Mouse (Mus musculus): ENCODE data around the gene Sult2b1. TPM values are rescaled to one million over a fixed set of nuclear protein-coding genes. Genes with fewer than 3 reads are reported as not detected.

Sult2b1 gene
- polyA plus RNA-seq (2017; shearing (Covaris generic)), result 2.7 TPM

DNA sequence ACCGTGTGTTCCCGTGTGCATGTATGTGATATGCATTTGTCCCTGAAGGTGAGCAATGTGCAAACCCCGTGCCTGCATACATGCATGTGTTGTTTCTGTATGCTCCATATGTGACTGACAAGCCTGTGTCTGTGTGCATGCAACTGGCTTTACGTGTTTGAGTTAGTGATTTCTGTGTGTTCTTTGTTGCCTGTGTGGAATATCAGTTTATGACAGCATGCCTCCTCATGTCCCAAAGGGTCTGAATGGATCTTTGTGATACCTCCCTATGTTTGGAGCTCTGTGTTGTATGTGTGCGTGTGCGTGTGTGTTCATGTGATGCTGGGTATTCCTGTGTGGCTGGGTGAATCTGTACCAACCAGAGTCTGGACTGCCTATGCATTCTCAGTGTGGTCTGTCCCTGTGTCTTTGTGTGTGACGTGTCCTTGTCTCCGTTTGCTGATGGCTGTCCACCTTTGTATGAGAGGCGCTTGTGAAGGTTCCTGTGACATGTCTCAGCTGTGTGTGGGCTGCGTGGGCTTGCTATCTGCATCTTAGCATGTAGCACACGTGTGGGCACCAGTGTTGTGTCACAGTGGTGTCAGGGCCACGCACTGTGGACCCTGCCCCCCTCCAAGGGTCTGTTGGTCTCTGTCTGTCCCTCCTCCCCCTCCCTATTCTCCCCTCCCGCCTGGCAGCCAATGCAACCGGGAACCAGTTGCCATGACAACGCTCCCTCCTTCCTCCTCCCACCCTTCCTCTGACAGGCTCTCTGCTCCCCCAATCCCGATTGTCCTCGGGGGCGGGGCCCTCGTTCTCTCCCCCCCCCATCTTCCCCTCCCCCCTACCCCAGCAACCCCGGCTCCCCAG is at the start of gene Sult2b1:
TSS of gene Sult2b1 (minus strand) at position 146 of the 849 bp plus-strand sequence.

DNA sequence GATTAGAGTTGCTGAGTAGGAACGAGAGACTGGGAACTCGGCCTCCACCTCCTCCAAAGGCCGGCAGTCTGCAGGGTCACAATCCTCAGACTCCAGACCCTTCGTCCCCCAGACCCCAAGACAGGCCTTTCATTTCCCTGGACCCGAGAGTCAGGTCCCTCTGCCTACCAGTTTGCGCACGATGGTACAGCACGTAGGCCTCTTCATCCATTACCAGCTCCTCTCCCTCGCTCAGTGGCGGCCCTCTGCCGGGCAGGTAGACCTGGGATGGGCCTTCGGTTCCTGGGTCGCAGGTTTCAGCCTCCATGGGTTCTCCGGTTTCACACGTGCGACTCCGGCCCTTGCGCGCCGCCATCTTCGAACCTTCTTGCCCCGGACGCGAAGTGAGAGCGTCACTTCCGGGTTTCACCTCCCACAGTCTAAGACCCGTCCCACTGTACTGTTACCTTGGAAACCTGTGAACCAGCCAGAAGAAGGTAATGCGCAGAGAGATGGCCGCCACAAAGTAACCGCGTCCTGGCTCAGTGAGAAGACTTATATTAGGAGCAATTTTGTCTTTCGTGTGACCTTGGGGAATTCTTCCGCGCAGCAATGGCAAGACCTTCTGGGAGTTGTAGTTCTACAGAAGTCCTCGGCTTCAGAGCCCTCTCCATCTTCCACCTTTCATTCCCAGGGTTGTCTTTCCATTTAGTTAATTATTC is 46.1 kb upstream of the Sult2b1 start, which contains the start of gene Grwd1:
TSS of gene Grwd1 (minus strand) at position 518 of the 701 bp plus-strand sequence.

DNA sequence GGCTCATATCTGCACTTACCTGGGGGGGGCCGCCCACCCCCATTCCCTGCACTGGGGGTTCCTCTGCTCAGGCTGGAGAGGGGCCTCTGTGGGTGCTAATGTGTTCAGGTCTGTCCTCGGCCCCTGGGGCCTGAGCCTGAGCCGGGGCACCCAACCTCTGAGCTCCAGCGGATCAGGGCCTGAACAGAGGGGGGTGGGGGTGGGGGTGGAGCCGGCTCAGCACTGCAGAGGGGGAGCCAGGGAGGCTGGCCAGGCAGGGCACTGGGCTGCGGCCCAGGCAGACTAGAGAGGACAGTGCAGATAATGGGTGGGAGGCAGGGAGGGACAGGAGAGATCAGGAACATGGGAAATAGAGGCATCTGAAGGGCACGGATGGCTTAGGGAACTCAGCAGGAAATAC is 40.1 kb upstream of the Sult2b1 start, which contains the start of gene Kcnj14:
TSS of gene Kcnj14 (minus strand) at position 185 of the 400 bp plus-strand sequence.

DNA sequence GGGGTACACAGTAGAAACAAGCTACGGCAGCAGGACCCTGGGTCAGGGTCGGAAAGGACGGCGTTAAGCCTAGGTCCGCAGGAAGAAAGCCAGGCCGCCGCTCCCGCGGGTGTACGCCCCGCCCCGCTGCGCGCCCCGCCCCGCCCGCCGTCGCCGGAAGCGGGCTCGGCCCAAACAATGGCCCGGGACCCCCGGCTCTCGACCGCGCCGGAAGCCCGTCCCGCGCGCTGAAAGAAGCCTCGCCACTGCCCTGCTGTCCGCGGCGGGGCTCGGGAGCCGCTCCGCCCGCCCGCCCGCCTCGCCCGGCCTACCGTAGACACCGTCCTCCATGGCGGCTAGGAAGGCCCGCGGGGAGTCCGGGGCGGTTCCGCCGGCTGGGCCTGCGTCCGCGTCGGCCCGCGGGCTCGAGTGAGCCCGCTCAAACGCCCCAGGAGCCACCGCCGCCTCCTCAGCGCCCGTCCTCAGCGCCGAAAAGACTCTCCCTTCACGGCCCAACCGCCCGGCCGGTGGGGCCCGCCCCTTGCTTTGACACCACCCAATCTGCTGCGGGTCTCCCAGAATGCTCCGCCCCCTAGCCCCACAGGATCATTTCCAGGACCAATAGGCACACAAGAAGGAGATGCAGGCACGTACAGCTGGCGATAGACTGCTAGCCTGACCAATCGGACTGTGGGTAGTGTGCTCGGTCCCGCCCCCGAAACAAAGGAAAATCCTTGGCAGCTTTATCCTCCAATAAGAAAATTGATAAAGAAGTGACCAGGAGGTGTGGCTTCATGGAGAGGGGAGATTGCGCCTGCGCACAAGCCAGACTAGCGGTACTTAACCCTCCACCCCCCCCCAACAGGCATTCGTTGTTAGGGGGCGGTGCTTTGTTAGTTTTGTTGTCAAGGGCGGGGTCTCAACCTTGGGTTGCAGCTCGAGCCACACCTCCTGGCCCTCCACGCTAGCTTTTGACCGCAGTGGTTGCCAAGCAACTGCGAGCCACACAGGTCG is 29.6 kb upstream of the Sult2b1 start, which contains the start of gene Cyth2:
TSS of gene Cyth2 (minus strand) at position 795 of the 993 bp plus-strand sequence.

DNA sequence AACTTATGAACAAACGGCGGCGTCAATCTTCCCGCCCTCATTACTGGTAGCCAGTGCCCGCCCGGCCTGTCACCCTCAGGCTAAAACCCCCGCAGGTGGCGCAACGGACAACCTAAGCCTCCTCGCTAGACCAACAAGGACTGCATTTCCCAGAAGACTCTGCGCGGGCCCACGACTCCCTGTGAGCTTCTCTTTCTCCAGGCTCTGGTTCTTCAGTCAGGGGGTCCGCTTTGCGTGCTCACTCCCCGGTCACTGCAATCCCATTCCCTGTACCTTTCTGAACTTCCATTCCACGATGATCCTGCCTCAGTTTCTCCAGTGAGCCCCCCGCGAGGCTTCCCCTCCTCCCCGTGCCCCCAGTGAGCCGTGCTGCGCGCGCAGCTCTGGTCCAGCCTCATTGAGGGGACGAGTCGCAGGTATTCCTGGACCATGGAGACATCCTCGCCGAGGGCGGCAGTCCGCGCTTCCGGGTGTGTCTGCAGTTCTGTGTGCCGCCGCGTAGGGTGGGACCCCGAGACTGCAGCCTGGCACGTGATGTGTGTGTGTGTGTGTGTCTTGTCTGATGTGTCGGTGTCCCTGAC is 868 bp downstream of the Sult2b1 start, which contains the start of gene Lmtk3:
TSS of gene Lmtk3 (plus strand) at position 228 of the 581 bp plus-strand sequence.

DNA sequence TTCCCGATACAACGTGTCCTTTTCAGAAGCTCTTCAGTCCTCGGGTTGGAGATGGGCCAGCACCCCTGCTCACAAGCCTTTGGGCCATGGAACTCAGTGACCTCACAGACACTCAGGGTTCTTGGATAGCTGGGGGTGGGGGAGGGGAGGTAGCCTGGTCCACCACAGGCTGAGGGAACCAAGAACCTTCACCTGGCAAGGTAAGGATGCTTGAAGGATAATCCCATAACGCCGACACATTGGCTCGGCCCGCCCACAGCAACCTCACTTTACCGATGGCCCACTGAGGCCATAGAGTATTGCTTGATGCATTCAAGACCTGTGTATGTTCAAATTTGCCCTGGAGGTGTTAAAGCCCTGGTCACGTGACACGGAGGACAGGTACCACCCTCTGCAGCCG is 58.8 kb downstream of the Sult2b1 start, which contains the start of gene Spaca4:
TSS of gene Spaca4 (minus strand) at position 101 of the 400 bp plus-strand sequence.

DNA sequence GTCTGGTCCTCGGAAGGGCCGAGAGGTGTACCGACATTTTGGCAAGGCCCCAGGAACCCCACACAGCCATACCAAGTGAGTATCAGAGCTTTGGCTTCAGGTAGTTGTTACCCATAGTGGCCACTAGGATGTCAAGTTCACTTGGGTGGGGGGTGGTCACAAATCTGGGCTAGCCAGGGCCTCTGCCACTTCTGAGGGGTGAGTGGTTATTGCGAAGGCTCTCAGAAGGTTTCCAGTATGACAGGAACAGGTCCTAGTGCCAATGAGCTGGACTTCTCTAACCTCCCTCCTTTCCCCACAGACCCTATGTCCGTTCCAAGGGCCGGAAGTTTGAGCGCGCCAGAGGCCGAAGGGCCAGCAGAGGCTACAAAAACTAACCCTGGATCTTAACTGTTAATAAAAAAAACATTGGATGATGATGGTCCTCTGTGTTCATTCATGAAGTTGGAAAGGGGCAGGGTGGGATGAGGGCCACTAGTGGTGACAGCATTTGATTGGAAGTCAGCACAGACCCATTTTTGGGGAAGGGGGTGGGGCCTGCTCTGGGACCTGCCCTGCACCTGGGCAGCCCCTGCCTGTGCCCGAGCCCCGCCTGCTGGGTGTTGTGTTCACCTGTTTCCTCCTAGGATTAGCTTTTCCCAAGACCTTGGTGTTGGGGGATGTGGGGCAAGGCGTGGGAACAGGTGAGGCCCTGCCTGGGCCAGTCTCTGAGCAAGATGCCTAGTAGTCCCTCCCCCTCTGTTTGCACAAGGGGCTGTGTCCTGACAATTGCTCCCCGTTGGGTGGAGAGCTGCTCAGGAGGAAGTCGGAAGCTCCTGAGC is 63.8 kb downstream of the Sult2b1 start, which contains the start of gene Fam83e:
TSS of gene Fam83e (plus strand) at position 800 of the 821 bp plus-strand sequence.

DNA sequence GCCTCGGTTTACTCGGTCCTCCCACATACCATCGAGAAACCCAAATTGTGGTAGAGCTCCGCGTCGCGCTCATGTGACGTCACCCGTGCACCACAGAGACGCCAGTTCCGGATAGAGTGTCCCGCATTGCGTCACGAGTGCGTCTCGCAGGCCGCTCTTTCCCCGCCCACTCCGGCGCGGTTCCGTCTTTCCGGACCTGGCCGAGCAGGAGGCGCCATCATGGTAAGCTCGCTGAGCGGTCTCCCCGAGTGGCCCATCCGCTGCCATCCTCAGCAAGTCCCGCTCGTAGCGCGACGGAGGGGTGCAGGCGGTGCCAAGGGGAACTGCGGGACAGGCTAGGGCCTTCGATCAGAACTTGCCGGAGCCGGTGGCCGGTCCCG is 66.6 kb downstream of the Sult2b1 start, which contains the start of gene Sphk2:
TSS of gene Sphk2 (minus strand) at position 85 of the 380 bp plus-strand sequence.

DNA sequence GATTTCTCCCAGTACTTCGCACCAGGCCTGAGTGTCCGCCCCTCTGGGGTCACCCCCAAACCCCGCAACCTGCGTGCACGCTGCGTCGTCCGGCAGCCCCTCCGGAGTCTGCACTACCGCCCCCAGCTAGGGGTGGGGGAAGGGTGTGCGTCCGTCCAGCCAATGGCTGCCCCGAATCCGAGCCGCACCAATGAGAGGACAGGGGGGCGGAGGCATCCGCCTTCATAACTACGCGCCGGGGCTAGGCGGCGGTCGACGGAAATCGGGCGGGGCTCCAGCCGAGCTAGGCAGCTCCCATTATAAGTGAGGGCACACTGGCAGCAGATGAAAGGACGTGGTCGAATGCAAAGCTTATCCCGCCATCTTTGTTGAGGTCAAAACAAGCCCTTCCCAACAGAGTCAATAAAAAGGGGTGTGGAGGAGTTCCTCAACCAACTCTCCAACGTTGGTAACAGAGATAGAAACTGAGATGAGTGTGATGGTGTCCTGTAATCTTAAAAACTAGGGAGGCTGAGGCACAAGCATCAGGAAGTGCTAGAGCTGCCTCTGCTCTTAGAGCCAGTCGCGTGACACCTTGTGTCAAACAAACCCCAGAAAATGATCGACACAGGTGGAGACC is 69.3 kb downstream of the Sult2b1 start, which contains the start of gene Rpl18:
TSS of gene Rpl18 (plus strand) at position 368 of the 619 bp plus-strand sequence.

DNA sequence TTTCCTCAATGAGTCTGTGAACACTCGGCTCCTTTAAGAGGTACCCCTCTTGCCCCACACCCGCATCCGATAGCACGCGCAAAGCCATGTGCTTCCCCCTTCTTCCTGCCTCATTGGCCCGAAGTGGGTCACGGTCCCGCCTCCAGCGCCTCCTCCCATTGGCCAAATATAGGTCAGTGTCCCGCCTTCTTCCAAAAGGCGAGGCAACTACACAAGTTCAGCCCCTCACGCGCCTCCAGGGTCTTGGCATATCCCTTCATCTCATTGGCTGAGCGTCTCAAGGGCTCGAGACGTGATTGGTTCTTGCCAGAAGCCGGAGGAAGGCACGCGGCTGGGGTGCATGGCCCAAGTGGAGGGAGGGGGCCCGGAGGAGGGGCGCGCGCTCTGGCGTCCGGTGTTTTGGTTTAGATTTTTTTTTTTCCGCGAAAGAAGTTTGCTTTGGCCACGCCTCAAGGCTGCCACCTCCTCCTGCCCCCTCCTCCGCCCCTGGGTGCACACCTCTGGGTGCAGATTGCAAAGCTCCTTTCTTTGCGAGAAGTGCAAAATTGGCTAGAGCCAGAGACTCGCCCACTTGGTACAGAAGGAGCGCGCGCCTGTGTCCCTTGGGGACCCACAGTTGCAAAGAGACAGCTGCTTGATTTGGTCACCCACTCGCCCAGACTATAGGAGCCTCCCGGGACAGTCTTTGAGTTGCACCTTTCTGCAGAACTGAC is 79.6 kb downstream of the Sult2b1 start, which contains the start of gene Dbp:
TSS of gene Dbp (plus strand) at position 359 of the 713 bp plus-strand sequence.

DNA sequence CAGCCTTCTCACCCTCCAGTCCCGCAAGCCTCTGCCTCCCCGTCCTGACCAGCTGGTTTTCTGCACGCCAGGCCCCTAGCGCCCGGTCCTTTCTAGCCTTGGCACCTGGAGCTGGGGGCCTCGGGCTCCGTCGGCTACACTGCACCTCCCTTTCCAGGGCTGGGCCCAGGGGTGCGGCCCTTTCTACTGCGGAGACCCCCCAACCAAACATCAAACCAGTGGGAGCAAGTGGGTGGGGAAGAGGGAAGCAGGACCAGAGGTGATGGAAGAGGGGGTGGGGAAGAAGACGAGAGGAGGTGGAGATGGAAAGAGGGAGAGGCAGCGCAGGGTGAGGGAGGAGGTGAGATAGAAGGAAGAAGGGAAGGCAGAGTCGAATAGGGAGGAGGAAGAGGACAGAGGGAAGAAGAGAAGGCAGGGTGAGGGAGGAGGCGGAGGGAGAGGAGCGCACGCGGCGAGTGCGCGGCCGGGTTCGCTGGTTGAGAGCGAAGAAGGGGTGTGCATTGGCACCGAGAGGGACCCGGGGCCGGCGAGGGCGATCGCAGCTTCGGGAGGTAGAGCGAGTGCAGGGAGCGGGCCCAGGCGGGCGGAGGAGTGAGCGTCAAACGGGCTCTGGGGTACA is 84.8 kb downstream of the Sult2b1 start, which contains the start of gene Car11:
TSS of gene Car11 (plus strand) at position 321 of the 619 bp plus-strand sequence.

DNA sequence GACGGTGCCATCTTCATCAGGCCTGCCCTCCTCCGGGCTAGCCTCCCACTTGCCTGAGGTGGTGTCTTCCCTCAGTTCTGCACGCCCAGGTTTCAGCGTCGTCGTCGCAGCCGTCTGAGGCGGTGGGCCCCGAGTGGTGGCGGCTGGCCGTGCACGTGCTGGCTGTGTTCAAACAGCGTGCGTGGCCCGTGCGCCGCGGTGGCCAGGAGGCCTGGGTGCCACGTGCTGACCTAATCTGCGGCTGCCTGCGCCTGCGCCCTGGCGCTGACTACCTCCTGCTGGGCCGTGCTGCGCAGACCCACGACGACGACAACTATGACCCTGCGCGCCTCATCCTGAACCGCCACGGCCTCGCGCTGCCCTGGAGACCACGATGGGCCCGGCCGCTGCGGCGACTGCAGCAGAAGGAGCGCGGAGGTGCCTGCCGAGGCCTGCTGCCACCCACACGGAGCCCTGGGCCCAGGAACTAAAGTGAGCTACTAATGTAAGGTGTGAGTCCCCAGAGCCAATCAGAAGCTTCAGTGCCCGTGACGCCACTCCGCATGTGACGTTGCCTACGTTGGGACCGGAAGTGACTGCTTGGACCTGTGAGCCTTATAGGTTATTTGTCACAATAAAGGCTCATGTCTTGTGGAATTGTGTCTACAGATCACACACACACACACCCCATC is 90.4 kb downstream of the Sult2b1 start, which contains the start of gene Sec1:
TSS of gene Sec1 (minus strand) at position 482 of the 671 bp plus-strand sequence.

DNA sequence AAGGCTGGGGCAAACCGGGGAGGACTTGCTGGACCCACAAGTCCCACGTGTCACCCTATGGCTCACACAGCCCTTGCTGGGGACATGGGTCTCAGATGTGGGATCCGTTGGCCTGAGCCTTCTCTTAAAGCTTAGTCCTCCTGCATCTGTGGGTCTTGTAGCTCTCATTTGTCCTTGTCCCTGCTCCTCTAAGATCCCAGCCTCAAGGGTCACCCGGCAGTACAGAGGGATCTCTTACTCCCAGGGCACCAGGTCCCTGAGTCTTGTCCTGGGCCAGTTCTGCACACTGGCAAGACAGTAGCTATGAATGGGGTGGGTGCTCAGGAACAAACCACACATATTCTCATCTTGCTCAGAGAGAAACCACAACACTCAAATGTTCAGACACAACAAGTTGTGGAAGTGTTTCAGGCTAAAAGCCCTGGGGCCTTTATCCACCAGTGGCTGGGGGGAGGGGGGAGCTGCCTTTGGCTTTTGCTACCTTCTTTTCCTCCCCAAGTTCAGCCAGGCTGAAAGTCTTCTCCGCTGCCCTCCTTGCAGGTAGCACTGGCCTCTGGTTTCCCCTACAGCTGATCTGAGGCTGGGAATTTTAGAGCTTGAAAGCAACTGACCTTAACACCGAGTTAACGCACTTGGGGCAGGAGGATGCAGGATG is 100.9 kb downstream of the Sult2b1 start, which contains the start of gene Ntn5:
TSS of gene Ntn5 (plus strand) at position 627 of the 655 bp plus-strand sequence.

